Mouse (Mus musculus) brain, embryonic 14.5 days (tissue): ENCODE data around the gene Metrn.

Experiments used
- CTCF ChIP-seq: fragments of 200-500 bp; IDR thresholded peaks from 2 replicates; pipeline ENCODE4 v1.5.1; 2012; ENCODE audit warnings: inconsistent platforms, mild to moderate bottlenecking, moderate library complexity, borderline replicate concordance; ENCODE audit not compliant: insufficient read depth, insufficient read length; ENCODE audit errors: extremely low read depth
- POLR2A ChIP-seq: fragments of 200-500 bp; IDR thresholded peaks from 2 replicates; pipeline ENCODE4 v1.6.1; 2012; ENCODE audit warnings: mild to moderate bottlenecking, inconsistent platforms, borderline replicate concordance; ENCODE audit not compliant: poor library complexity, insufficient read depth, insufficient read length, severe bottlenecking; ENCODE audit errors: extremely low read depth

DNA sequence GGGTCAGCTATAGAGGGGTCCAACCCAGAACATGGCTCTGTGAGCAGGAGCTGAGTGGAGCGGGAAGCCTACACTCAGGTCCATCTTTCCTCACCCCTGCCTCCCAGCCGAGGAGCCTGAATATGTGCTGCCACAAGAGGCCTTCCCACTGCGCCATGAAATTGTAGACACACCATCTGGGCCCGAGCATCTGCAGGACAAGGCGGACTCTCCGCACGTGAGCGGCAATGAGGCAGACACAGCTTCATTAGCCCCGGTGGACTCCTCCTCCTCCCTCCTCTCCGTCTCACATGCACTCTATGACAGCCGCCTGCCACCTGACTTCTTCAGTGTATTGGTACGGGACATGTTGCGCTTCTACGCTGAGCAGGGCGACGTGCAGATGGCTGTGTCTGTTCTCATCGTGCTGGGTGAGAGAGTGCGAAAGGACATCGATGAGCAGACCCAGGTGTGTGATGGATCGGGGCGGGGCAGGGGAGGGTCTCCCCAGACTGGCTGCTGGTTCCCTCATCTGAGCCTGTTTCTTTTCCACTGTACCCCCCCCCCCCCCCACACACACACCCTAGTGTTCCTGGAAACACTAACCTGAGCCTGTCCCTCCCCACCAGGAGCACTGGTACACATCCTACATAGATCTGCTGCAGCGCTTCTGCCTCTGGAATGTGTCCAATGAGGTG is 30.7 kb upstream of the Metrn start:
- TF ChIP-seq CTCF (no peak), POLR2A (no peak)
